Mouse (Mus musculus) liver, embryonic 14.5 days (tissue): ENCODE data around the gene Pde4a. TPM values are rescaled to one million over a fixed set of nuclear protein-coding genes. Genes with fewer than 3 reads are reported as not detected.
"Not testable (repeated sequence)": the region's sequence is repeated elsewhere in the genome, so short reads cannot be mapped to it uniquely, and the experiment has no call there.

ENCODE experiments used
- ATAC-seq: fragments of 200-750 bp; cut with Nextera tagmentation; 2 replicates; pipeline ENCODE4 v1.8.0; 2017; ENCODE audit warnings: moderate number of reproducible peaks, mild to moderate bottlenecking, moderate library complexity; ENCODE audit not compliant: insufficient read depth
- DNase-seq, 3 experiments: peaks; one replicate each; pipeline ENCODE4 v3.0.0-alpha.2; 2012 to 2013; ENCODE audit warnings: low read depth in 3 of 3, low spot score in 3 of 3
- H3K27ac ChIP-seq: fragments of 300-500 bp; sonication (generic); 2 replicates; pipeline ENCODE4 v1.5.1; 2014; ENCODE audit warnings: moderate library complexity, mild to moderate bottlenecking, control low read depth, inconsistent platforms
- H3K27me3 ChIP-seq: fragments of 300-500 bp; sonication (generic); 2 replicates; pipeline ENCODE4 v1.6.1; 2014; ENCODE audit warnings: mild to moderate bottlenecking, low read length, moderate library complexity; ENCODE audit not compliant: control insufficient read depth, insufficient read depth
- H3K36me3 ChIP-seq: fragments of 300-500 bp; sonication (generic); replicated peaks from 2 replicates; pipeline ENCODE4 v1.6.1; 2014; ENCODE audit warnings: low read depth; ENCODE audit not compliant: control insufficient read depth, insufficient read depth
- H3K4me1 ChIP-seq, 2 experiments: fragments of 200-500 bp in 1 of 2; fragments of 300-500 bp in 1 of 2; sonication (generic) in 1 of 2; replicated peaks; 2 replicates each; pipeline ENCODE4 v1.6.1; 2012 to 2014; ENCODE audit warnings: antibody characterized with exemption in 1 of 2, inconsistent platforms in 1 of 2, low read length in 1 of 2; ENCODE audit not compliant: control insufficient read depth in 2 of 2, insufficient read depth in 2 of 2
- H3K4me2 ChIP-seq: fragments of 300-500 bp; sonication (generic); 2 replicates; pipeline ENCODE4 v1.6.1; 2014; ENCODE audit warnings: low read depth, mild to moderate bottlenecking, control low read depth, moderate library complexity
- H3K4me3 ChIP-seq, 2 experiments: fragments of 200-500 bp in 1 of 2; fragments of 300-500 bp in 1 of 2; sonication (generic) in 1 of 2; 2 replicates each; pipeline ENCODE4 v1.5.1; 2012 to 2014; ENCODE audit warnings: low read depth in 2 of 2, low read length in 2 of 2, mild to moderate bottlenecking in 2 of 2, control low read depth in 1 of 2, inconsistent platforms in 1 of 2, moderate library complexity in 1 of 2; ENCODE audit not compliant: insufficient read depth in 1 of 2
- H3K9ac ChIP-seq: fragments of 300-500 bp; sonication (generic); replicated peaks from 2 replicates; pipeline ENCODE4 v1.6.1; 2014; ENCODE audit warnings: mild to moderate bottlenecking, control low read depth, moderate library complexity
- H3K9me3 ChIP-seq: fragments of 300-500 bp; sonication (generic); 2 replicates; pipeline ENCODE4 v1.6.1; 2016; ENCODE audit warnings: low read length, mixed read lengths; ENCODE audit not compliant: control insufficient read depth
- CTCF ChIP-seq: IDR thresholded peaks from 2 replicates; pipeline ENCODE4 v1.5.1; 2016; ENCODE audit warnings: antibody characterized with exemption, low read depth, control low read depth
- EP300 ChIP-seq: IDR thresholded peaks from 2 replicates; pipeline ENCODE4 v1.6.1; 2016; ENCODE audit warnings: antibody characterized with exemption, low read depth
- WGBS: fragments of 180-500 bp; shearing (Covaris S2); extraction: QIAGEN DNeasy Blood & Tissue Kit; methylation state at CpG from one replicate; pipeline ENCODE4 v1.1.7; 2014; ENCODE audit not compliant: insufficient replicate concordance; 5-methylcytosine and 5-hydroxymethylcytosine counted together
- polyA plus RNA-seq, 2 experiments: library from polyadenylated mRNA; depleted of rRNA in 1 of 2; stranded (reverse) in 1 of 2; unstranded in 1 of 2; fragments of >200 nt; fragmentation: Nextera tagmentation in 1 of 2; extraction: Ambion mirVana in 1 of 2; gene quantifications; 2 replicates each; pipeline versions ENCODE4 v1.2.1 to v1.2.3; 2012 to 2014

Gene Pde4a
- polyA plus RNA-seq, 2 experiments, result 1.1 to 1.3 TPM

GRCm38 (mm10) chr9:21221383-21221929 is 55.9 kb downstream of the Pde4a start:
- peak; percentile 70 for TF ChIP-seq CTCF
- no peak for TF ChIP-seq EP300
- H3K9ac ChIP-seq, result no peak overlapping the region
- H3K27ac ChIP-seq, result peak overlapping the region; percentile 79
- H3K9me3 ChIP-seq, result no peaks in the 10 kb centered on the region
- H3K36me3 ChIP-seq, result no peaks in the 10 kb centered on the region
- H3K4me2 ChIP-seq, result peak overlapping the region; percentile 80
- H3K4me1 ChIP-seq, result peaks cover 10 to 23% of the 10 kb centered on the region in 2 experiments
- peak overlapping the region in 1 of 2 experiments; percentile 54; a peak in 2 of 4 replicates for H3K4me3 ChIP-seq
- DNase-seq (peak; percentile 62 to 75 (median 66)), ATAC-seq (peak; percentile 46; the same call in 1 of the 2 replicates)
- WGBS, result 7% methylated on average over 7 of the region's 7 CpGs
- no peaks in the 10 kb centered on the region for H3K27me3 ChIP-seq

- ATAC-seq, result not testable (repeated sequence)
Measured at GRCm38 (mm10) chr9:21223490-21223889, 58.0 kb downstream of the Pde4a start.

DNA sequence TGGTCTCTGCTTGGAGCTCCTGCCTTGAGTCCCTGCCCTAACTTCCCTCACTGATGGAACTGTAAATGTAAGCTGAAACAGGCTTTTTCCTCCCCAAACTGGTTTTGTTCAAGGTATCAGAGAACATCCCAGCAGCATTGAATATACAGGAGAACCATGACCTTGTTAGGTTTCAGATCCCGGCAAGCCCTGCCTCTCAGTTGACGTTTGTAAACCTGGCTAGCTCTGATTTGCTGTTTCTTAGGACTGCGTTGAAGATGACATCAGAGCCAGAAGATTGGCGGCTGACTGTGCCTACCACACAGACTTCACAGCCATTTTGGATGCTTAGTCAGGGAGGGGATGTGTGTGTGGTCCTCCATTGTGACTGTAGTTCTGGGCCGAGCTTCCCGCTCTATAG is 58.4 kb downstream of the Pde4a start:
- Histone ChIP-seq H3K27ac (no peak overlapping the region), H3K4me1 (peaks cover 14 to 39% of the 10 kb centered on the region in 2 experiments), H3K36me3 (no peaks in the 10 kb centered on the region), H3K4me2 (no peak overlapping the region), H3K4me3 (no peak overlapping the region), H3K27me3 (no peaks in the 10 kb centered on the region), H3K9ac (no peak overlapping the region), H3K9me3 (no peaks in the 10 kb centered on the region)
- DNase-seq, result no peak
- 79% methylated on average over 6 of the region's 6 CpGs for WGBS
- ATAC-seq, result no peak
- TF ChIP-seq CTCF, result no peak
- TF ChIP-seq EP300, result no peak

More at GRCm38 (mm10) chr9:21223490-21223889, 58.0 kb downstream of the Pde4a start:
- not testable (repeated sequence) for H3K9me3 ChIP-seq, H3K27me3 ChIP-seq, H3K36me3 ChIP-seq, H3K4me3 ChIP-seq, H3K27ac ChIP-seq, H3K4me2 ChIP-seq, H3K9ac ChIP-seq, DNase-seq
- WGBS, result 87% methylated on average over 1 of the region's 2 CpGs
- peaks cover 14 to 39% of the 10 kb centered on the region in 2 experiments for H3K4me1 ChIP-seq

GRCm38 (mm10) chr9:21224576-21225414 is 59.3 kb downstream of the Pde4a start:
- Histone ChIP-seq H3K9ac (no peak overlapping the region), H3K4me3 (peak overlapping the region; percentile 39 to 43), H3K4me2 (peak overlapping the region; percentile 65), H3K27me3 (no peaks in the 10 kb centered on the region), H3K36me3 (peaks cover 5% of the 10 kb centered on the region), H3K9me3 (no peaks in the 10 kb centered on the region), H3K4me1 (peaks cover 14 to 39% of the 10 kb centered on the region in 2 experiments), H3K27ac (no peak overlapping the region)
- DNase-seq (peak in 1 of 3 experiments; percentile 54), ATAC-seq (no peak)
- peak; percentile 9; the same call in 1 of the 2 replicates for TF ChIP-seq CTCF
- no peak for TF ChIP-seq EP300
- 18% methylated on average over 26 of the region's 26 CpGs for WGBS

DNA sequence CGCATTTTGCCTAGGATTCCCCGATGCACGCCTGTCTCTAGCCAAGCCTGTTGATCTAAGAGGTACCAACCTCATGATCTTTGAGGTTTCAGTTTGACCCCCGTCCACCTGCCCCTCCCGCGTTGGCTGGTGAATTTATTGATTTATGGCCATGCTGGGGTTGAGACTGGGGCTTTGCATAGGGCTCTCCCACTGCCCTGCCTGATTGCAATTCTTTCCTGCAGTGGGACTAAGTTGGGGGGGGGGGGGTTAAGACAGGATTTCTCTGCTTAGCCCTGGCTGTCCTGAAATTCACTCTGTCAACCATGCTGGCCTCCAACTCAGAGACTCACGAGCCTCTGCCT is 59.9 kb downstream of the Pde4a start:
- Histone ChIP-seq H3K4me3 (peak overlapping the region; percentile 39 to 43), H3K9ac (no peak overlapping the region), H3K36me3 (peaks cover 9% of the 10 kb centered on the region), H3K9me3 (no peaks in the 10 kb centered on the region), H3K4me1 (peaks cover 14 to 39% of the 10 kb centered on the region in 2 experiments), H3K27me3 (no peaks in the 10 kb centered on the region), H3K4me2 (peak overlapping the region; percentile 65), H3K27ac (no peak overlapping the region)
- WGBS, result 8% methylated on average over 7 of the region's 7 CpGs
- TF ChIP-seq CTCF (no peak), EP300 (no peak)
- DNase-seq (no peak), ATAC-seq (no peak)
